Mouse (Mus musculus): ENCODE measurements around the gene Zfp467.

Zfp467 gene

GRCm38 (mm10) chr6:48411193-48412092 lies 34.2 kb downstream of the Zfp467 start:
- in situ Hi-C loops (cut with MboI, MseI): no loop called here

GRCm38 (mm10) chr6:48410551-48410950 lies 35.1 kb downstream of the Zfp467 start:
- in situ Hi-C loops (cut with MboI, MseI): no loop called here

DNA sequence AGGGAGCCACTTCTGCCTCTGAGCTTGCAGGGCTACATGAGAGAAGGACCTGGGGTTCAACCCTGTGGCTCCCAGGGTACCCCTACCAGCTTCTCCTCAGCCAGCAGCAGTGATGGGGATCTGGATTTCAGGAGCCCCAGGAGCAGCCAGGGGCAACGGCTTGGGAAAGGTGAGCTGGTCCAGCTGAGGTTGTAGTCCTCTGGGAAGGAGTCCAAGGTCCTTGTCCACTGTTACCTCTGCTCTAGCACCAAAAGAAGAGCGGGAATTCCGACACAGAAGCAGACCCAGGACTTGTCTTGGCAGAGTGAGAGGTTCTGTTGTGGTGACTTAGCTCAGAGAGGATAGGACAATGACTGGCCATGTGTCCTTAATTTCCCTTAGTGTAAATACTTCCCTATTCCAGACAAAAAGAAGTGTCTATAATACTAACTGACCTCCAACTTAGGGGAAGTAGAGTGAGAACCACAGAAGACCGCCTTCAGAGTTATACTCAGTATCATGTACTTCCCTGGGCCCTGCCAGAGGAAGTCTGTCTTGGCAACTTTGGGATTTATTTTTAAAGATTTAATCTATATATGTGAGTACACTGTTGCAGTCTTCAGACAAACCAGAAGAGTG lies 35.8 kb downstream of the Zfp467 start:
- in situ Hi-C loops (cut with MboI, MseI): no loop called here

DNA sequence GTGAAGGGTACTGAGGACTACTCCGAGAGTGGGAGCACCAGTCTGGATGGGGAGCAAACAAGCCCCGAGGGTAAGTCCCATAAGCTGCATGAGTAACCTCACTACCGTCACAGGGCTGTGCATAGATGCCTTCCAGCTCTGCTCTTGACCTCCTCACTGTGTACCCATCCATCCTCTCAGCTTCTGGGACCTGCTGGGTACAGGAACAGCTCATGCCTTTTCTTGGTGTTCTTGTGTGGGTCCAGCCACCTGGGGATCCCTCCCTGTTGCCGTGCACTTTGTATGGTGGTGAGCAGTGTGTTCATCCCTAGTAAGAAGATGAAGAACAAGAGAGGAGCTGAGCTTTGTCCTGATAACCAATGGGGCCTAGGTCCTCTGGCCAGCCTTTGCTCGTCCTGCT lies 41.6 kb downstream of the Zfp467 start:
- in situ Hi-C loops (cut with MboI, MseI): no loop called here

DNA sequence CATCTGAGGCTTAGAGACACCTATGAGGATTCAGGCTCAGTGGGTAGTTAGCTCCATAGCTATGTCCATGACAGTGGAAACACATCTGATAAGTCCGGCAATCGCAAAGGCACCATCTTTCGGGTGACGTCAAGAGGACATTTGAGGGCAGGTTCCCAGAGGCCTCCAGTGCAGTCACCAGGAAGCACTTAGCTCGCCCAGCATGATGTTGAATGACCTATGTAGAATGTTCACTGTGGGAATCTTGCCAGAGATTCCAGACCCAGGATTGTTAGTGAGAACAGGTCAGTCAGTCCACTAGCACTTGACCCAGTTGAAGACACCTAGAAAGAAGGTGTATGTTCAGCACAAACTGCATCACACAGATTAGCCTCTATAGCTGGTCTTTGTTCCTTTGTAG lies 45.7 kb downstream of the Zfp467 start:
- in situ Hi-C loops (cut with MboI, MseI): no loop called here

- in situ Hi-C loops (cut with MboI, MseI): no loop called here
Measured at GRCm38 (mm10) chr6:48397336-48397735, 48.3 kb downstream of the Zfp467 start.

GRCm38 (mm10) chr6:48396686-48397085 lies 48.9 kb downstream of the Zfp467 start:
- in situ Hi-C loops (cut with MboI, MseI): no loop called here

GRCm38 (mm10) chr6:48396008-48396595 lies 49.5 kb downstream of the Zfp467 start:
- in situ Hi-C loops (cut with MboI, MseI): no loop called here

GRCm38 (mm10) chr6:48395105-48396007 lies 50.3 kb downstream of the Zfp467 start, which contains the start of gene Krba1:
TSS of gene Krba1 (plus strand) at chr6:48395586.
- in situ Hi-C loops (cut with MboI, MseI): no loop called here

GRCm38 (mm10) chr6:48393811-48394210 lies 51.8 kb downstream of the Zfp467 start:
- in situ Hi-C loops (cut with MboI, MseI): loop anchor here (5.0 kb wide), 1 partner anchor 217 kb away; no protein-coding TSS in a partner anchor

DNA sequence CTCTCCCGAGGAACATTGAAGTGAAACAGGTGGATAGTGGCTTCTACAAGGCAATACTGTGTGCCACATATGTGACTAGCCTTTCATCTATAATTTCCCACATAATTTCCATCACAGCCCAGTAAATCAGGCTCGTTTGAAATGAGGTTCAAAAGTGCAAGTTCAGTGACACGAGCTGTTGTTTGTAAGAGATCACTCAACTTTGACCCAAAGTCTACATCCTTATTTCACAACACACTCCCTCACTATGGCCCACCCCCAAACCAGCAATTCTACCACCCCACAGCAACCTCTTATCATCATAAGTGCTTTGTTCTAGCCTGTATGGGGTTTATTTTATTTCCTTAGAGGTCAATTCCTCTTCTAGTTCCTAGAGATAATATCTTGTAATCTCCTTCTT lies 57.4 kb downstream of the Zfp467 start:
- in situ Hi-C loops (cut with MboI, MseI): no loop called here
